Mouse (Mus musculus): ENCODE measurements around the gene Rab3a. TPM values are rescaled to one million over a fixed set of nuclear protein-coding genes. Genes with fewer than 3 reads are reported as not detected.

The Rab3a gene
- polyA plus RNA-seq, 1 experiment = 24.6 TPM

DNA sequence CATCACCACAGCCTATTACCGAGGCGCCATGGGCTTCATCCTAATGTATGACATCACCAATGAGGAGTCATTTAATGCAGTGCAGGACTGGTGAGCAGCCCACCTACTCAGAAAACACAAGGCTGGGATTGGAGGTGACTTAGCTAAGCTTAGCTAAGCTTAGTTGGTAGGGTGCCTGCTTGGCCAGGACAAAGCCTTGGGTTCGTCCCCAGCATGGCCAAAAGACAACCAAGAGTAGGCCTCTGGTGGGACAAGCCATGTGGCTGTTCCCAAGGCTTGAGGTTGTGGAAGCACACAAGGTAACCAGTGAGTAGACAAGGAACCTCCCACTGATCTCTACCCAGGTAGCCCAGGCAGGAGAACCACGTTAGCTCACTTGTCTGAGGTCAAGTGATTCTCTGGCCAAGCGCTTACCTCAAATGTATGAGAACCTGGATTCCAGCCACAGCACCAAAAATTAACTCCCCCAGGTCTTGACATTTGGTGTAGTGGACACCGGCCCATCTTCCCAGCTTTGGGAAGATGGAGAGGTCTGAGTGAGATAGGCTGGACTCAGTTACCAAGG, 2.1 kb downstream of the Rab3a start:
- DNase-seq (ENCODE audit: low read depth, low spot score) = no peak

DNA sequence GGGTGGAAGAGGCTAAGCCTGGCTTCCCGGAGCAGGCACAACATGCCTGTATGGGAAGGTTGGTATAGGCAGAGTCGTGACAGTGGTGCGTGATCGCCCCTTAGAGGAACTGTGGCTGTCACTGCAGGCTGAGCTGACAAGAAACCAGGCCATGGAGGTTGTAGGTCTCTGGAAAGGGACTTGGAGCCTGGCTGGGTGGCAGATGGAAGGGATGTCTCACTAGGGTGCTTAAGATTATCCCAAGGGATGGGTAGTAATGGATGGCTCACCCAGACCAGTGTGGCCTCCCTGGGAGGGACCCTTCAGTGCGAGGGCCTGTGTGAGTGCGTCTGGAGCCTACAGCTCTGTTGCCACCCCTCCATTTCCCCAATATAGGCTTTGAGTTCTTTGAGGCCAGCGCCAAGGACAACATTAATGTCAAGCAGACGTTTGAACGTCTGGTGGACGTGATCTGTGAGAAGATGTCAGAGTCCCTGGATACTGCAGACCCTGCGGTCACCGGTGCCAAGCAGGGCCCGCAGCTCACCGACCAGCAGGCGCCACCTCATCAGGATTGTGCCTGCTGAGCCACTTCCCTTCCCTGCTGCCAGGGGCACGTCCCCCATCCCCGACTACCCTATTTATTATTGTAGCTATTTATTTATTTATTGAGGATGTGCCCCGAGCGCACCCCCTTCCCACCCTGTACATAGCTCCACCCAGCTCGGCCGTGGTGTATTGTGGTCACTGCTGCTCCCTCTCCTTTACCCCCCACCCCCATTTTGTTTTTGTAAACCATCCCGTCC, 3.2 kb downstream of the Rab3a start:
- 78% methylated on average over 22 of the region's 22 CpGs for WGBS
- DNase-seq (ENCODE audit: low read depth, low spot score) = no peak

More for the DNA sequence above, 2.1 kb downstream of the Rab3a start:
- 94% methylated on average over 6 of the region's 6 CpGs for WGBS

DNA sequence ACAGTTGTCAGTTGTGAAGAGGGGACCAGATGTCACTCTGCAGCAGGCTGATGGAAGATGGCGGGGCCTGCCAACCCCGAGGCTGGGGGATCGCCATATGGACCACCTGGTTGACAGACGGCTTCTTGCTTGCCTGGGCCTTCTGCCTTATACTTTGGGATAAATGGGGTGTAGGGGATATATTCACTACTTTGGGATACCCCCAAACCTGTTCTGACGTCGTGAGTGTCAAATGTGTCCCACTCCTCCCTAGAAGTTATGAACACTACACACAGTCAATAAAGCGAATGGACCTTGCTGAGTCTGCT, 3.8 kb downstream of the Rab3a start:
- WGBS = 87% methylated on average over 7 of the region's 7 CpGs
- DNase-seq (ENCODE audit: low read depth, low spot score) = no peak

DNA sequence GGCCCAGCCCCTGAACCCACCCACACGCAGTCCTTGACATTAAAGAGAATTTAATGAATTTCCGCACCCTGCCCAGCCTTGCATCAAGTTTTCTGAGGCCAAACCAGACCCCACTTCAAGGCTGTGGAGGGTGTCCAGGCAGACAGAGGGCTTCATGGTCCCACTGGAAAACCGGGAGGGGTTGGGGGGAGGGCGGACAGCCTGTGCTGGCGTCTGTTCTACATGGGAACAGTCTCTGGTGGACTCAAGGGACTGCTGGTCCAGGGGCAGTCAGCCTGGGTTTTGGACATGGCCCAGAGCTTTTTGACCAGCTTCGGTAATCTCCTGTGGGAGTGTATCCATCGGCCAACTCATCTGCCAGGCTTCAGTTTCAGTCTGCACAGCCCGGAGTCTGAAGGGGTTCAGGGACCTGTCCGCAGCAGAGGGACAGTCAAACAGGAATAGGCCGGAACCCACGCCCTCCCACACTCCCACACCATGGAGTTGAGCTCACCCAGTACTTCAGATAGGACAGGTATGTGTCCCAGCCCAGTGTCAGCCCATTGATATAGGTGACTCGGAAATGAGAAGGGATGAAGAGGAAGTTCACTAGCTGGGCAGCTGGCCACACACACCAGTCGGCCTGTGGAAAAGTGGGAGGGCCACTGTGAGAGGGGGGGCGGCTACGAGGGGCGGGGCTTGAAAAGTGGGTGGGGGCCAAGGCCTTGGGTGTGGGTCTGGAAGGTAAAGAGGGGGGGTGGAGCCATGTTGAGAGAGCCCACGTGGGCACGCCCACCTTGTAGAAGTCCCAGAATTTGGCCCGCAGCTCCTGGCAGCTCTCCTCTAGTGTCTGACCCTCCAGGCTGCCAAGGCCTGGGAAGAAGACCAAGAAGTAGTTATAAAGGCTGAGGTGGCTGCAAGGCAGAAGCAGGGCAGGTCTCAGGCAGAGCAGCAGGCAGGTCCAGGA, 4.4 kb downstream of the Rab3a start:
- no peak for DNase-seq (ENCODE audit: low read depth, low spot score)

GRCm38 (mm10) chr8:70760350-70760749, 5.9 kb downstream of the Rab3a start:
- no peak for DNase-seq (ENCODE audit: low read depth, low spot score)
- WGBS = under 1% methylated on average over 22 of the region's 22 CpGs

More for the DNA sequence above, 4.4 kb downstream of the Rab3a start:
- WGBS = 46% methylated on average over 19 of the region's 19 CpGs

- WGBS = 1% methylated on average over 55 of the region's 55 CpGs
- DNase-seq (ENCODE audit: low read depth, low spot score) = peak; percentile 98
These were observed 6.4 kb downstream of the Rab3a start, which contains the start of gene Mpv17l2 for GRCm38 (mm10) chr8:70760775-70761406. Gene Mpv17l2 (minus strand): TSS chr8:70760946.

- 34% methylated on average over 1 of the region's 1 CpGs for WGBS
- DNase-seq (ENCODE audit: low read depth, low spot score) = no peak
These were observed 7.6 kb downstream of the Rab3a start for GRCm38 (mm10) chr8:70762118-70762517.

DNA sequence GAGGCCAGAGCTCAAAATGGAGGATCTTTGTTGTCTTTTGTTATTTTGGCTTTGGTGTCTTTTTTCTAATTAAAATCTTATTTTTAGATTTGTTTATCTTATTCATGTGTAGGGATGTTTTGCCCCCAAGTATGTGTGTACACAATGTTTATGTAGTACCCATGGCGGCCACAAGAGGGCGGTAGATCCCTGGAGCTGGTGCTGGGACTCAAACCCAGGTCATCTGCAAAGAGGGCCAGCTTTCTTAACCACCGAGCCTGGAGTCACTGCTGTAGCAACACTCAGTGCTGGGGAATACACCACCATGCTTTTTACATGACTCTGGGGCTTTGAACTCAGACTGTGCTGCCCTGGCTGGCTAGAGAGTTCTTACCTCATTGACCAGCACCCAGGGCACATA, 8.9 kb downstream of the Rab3a start:
- WGBS = 8% methylated on average over 3 of the region's 3 CpGs
- DNase-seq (ENCODE audit: low read depth, low spot score) = no peak

- WGBS = 42% methylated on average over 8 of the region's 8 CpGs
- no peak for DNase-seq (ENCODE audit: low read depth, low spot score)
These were observed 9.5 kb downstream of the Rab3a start for GRCm38 (mm10) chr8:70764026-70764425.

DNA sequence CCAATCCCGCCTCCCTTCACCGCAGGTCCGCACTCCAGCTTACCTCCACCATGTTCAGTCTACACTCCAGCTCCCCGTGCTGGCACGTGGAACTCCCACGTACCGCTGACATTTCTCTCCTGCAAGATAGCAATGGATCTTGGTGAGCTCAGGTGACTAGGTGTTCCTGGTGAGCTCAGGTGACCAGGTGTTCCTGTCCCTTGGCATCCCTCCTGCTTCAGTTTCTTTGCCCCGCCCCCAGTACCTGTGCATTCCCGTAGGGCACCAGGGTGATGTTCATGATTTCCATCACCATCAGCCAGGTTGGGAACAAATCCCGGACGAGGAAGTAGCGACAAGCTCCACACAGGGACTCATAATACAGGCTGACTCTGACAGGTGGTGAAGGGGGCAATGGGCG, 10.2 kb downstream of the Rab3a start:
- DNase-seq (ENCODE audit: low read depth, low spot score) = no peak

DNA sequence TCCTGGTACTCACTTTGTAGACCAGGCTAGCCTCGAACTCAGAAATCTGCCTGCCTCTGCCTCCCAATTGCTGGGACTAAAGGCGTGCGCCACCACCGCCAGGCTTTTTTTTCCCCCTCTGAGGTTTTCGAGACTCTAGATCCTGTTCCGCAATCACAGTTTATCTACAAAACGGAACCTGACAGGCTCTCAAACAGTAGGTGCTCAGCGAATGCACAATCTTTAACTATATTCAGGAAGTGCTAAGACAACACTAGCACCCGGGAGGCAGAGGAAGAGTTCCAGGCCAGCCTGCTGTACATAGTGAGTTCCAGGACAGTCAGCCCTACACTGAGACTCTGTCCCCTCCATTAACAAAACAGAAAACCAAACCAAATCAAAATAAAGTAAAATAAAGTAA, 10.8 kb downstream of the Rab3a start:
- no peak for DNase-seq (ENCODE audit: low read depth, low spot score)
- 41% methylated on average over 9 of the region's 9 CpGs for WGBS

More for the DNA sequence above, 10.2 kb downstream of the Rab3a start:
- WGBS = 44% methylated on average over 13 of the region's 13 CpGs

- under 1% methylated on average over 34 of the region's 34 CpGs for WGBS
- no peak for DNase-seq (ENCODE audit: low read depth, low spot score)
These were observed 11.5 kb downstream of the Rab3a start for GRCm38 (mm10) chr8:70765838-70766570.

GRCm38 (mm10) chr8:70766571-70767440, 12.3 kb downstream of the Rab3a start:
- DNase-seq (ENCODE audit: low read depth, low spot score) = no peak

DNA sequence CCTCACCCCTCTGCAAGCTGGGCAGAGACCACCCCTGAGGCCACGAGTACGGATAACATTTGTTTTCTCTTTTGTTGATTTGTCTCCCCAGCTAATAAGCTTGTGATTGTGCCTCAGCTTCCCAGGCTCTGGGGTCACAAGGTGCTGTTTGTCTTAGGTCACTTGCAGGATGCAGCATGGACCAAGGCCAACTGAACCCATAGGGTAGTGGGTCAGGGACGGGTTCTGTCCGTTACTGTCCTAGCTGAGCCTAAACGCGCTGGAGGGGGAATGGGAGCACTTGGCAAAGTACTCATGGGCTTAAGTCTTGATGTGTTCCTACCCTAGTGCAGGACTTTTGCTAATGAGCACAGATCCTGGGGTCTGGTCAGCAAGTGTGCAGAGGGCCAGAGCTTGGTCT, 13.0 kb downstream of the Rab3a start:
- WGBS = 84% methylated on average over 6 of the region's 6 CpGs
- no peak for DNase-seq (ENCODE audit: low read depth, low spot score)

More at GRCm38 (mm10) chr8:70766571-70767440, 12.3 kb downstream of the Rab3a start:
- 13% methylated on average over 21 of the region's 21 CpGs for WGBS

GRCm38 (mm10) chr8:70768231-70768776, 13.8 kb downstream of the Rab3a start:
- WGBS = 85% methylated on average over 32 of the region's 32 CpGs
- no peak for DNase-seq (ENCODE audit: low read depth, low spot score)

- 82% methylated on average over 16 of the region's 16 CpGs for WGBS
- DNase-seq (ENCODE audit: low read depth, low spot score) = no peak
These were observed 14.5 kb downstream of the Rab3a start for GRCm38 (mm10) chr8:70768956-70769355.

DNA sequence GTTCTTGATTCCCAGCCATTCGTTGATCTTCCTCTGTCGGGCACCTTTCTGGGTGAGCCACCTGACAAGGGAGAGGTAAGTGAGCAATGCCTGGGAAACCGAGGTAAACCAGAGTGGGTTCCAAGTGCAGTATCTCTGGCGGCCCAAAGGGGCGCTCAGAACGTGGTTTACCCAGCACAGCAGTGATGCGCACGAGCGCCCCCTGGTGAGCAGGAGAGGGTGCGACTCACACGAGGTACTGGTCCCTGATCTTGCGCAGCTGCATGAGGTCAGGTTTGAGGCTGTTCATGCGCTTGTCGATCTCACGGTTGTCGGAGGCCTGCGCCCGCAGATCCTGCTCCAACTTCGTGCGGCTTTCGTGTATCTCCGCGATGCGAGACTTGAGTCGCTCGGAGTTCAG, 14.9 kb downstream of the Rab3a start:
- DNase-seq (ENCODE audit: low read depth, low spot score) = no peak
- WGBS = 6% methylated on average over 26 of the region's 26 CpGs

GRCm38 (mm10) chr8:70769858-70770257, 15.4 kb downstream of the Rab3a start:
- 83% methylated on average over 12 of the region's 12 CpGs for WGBS
- no peak for DNase-seq (ENCODE audit: low read depth, low spot score)
